Mouse (Mus musculus) hindbrain, embryonic 12.5 days (tissue): ENCODE results near the gene Hnrnpul1. TPM values are rescaled to one million over a fixed set of nuclear protein-coding genes. Genes with fewer than 3 reads are reported as not detected.

Experiments
- ATAC-seq: fragments of 200-750 bp; cut with Nextera tagmentation; 2 replicates; pipeline ENCODE4 v1.8.0; 2017; ENCODE audit warnings: moderate TSS enrichment; ENCODE audit not compliant: low FRiP score
- H3K27ac ChIP-seq: fragments of 300-500 bp; sonication (generic); 2 replicates; pipeline ENCODE4 v1.5.1; 2016; ENCODE audit warnings: mild to moderate bottlenecking
- H3K27me3 ChIP-seq: fragments of 300-500 bp; sonication (generic); 2 replicates; pipeline ENCODE4 v1.6.1; 2016; ENCODE audit warnings: mild to moderate bottlenecking
- H3K36me3 ChIP-seq: fragments of 300-500 bp; sonication (generic); 2 replicates; pipeline ENCODE4 v1.6.1; 2016; ENCODE audit warnings: mild to moderate bottlenecking
- H3K4me1 ChIP-seq: fragments of 300-500 bp; sonication (generic); 2 replicates; pipeline ENCODE4 v1.6.1; 2016
- H3K4me2 ChIP-seq: fragments of 300-500 bp; sonication (generic); replicated peaks from 2 replicates; pipeline ENCODE4 v1.6.1; 2016; ENCODE audit warnings: mild to moderate bottlenecking
- H3K4me3 ChIP-seq: fragments of 300-500 bp; sonication (generic); 2 replicates; pipeline ENCODE4 v1.5.1; 2016; ENCODE audit warnings: mild to moderate bottlenecking
- H3K9ac ChIP-seq: fragments of 300-500 bp; sonication (generic); 2 replicates; pipeline ENCODE4 v1.6.1; 2016; ENCODE audit warnings: mild to moderate bottlenecking, moderate library complexity
- H3K9me3 ChIP-seq: fragments of 300-500 bp; sonication (generic); replicated peaks from 2 replicates; pipeline ENCODE4 v1.6.1; 2016; ENCODE audit warnings: mild to moderate bottlenecking
- WGBS: fragments of 180-500 bp; shearing (Covaris S2); methylation state at CpG from one replicate; pipeline ENCODE4 v1.1.7; 2016; 5-methylcytosine and 5-hydroxymethylcytosine counted together
- polyA plus RNA-seq: library from polyadenylated mRNA; unstranded; fragments of >200 nt; fragmentation: Nextera tagmentation; extraction: Ambion mirVana; gene quantifications from 2 replicates; pipeline ENCODE4 v1.2.1, GENCODE M21; 2016

Gene Hnrnpul1
- polyA plus RNA-seq, 1 experiment from 2014 or later: 68.6 TPM

DNA sequence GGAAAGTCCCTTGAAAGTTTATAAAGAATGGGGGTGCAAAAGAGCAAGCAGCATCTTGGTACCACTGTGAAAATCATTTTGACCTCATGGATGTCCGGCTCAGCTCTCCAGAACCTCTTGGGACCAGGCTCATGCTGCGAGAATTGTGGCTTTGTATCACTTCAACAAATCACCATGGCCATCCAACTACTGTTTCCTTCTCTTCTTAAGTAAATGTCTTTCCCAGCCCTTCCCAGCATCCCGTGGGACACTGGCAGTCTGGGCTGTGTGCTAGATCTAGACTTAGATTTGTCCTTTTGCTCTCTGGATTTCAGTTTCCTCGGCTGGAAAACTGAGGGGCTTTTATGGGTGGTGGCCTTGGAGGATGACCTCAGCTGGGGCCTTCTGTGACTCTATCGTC lies 13.7 kb upstream of the Hnrnpul1 start:
- H3K4me2 ChIP-seq: no peak overlapping the region
- no peak for ATAC-seq
- H3K9ac ChIP-seq: no peak overlapping the region
- WGBS: 88% methylated on average over 5 of the region's 5 CpGs
- H3K4me3 ChIP-seq: no peak overlapping the region
- H3K27ac ChIP-seq: no peak overlapping the region
- H3K27me3 ChIP-seq: no peaks in the 10 kb centered on the region
- H3K4me1 ChIP-seq: no peaks in the 10 kb centered on the region
- H3K36me3 ChIP-seq: peaks cover 22% of the 10 kb centered on the region; the same call in 1 of the 2 replicates
- H3K9me3 ChIP-seq: no peaks in the 10 kb centered on the region

DNA sequence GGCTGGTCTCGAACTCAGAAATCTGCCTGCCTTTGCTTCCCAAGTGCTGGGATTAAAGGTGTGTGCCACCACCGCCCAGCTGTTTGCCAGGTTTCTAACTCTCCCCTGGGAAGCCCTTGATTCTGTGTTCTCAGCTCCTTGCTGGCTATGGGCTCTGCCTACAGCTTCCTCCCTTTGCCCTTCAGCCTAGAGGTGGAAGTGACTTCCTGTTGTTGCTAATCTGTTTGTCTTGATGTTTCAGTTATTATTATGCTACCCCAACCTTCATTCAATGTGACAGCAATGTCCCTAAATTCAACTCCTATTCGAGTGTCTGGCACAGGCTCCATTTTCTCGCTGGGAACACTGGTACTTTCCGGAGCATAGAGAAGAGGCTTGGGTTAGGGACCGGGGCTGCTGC lies 11.6 kb upstream of the Hnrnpul1 start:
- no peaks in the 10 kb centered on the region for H3K4me1 ChIP-seq
- H3K4me3 ChIP-seq: no peak overlapping the region
- no peak overlapping the region for H3K4me2 ChIP-seq
- H3K9me3 ChIP-seq: no peaks in the 10 kb centered on the region
- 90% methylated on average over 6 of the region's 6 CpGs for WGBS
- H3K27ac ChIP-seq: no peak overlapping the region
- H3K36me3 ChIP-seq: peaks cover 19% of the 10 kb centered on the region; the same call in 1 of the 2 replicates
- no peaks in the 10 kb centered on the region for H3K27me3 ChIP-seq
- ATAC-seq: no peak
- H3K9ac ChIP-seq: no peak overlapping the region

DNA sequence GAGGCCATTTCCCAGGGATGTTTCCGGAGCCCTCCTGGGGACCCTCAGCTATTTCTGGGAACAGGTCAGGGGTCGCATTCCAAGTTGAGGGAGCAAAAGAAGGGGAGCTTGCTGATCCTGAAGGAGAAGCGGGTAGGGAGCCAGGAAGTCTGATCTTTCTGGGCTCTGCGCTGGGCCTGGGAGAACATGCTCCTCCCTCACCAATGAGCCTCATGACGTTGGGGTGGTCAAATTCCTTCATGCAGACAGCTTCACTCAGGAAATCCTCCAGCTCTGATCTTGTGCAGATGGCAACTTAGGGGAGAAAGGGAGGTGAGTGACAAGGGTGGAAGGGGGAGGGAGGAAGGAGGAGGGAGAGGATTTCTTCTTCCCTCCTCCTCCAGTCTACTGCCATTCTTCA lies 9.7 kb upstream of the Hnrnpul1 start:
- Histone ChIP-seq H3K4me2 (no peak overlapping the region), H3K27ac (no peak overlapping the region), H3K9me3 (no peaks in the 10 kb centered on the region), H3K27me3 (no peaks in the 10 kb centered on the region), H3K36me3 (peaks cover 13% of the 10 kb centered on the region; the same call in 1 of the 2 replicates), H3K4me3 (no peak overlapping the region), H3K4me1 (no peaks in the 10 kb centered on the region), H3K9ac (no peak overlapping the region)
- 54% methylated on average over 5 of the region's 5 CpGs for WGBS
- no peak for ATAC-seq

DNA sequence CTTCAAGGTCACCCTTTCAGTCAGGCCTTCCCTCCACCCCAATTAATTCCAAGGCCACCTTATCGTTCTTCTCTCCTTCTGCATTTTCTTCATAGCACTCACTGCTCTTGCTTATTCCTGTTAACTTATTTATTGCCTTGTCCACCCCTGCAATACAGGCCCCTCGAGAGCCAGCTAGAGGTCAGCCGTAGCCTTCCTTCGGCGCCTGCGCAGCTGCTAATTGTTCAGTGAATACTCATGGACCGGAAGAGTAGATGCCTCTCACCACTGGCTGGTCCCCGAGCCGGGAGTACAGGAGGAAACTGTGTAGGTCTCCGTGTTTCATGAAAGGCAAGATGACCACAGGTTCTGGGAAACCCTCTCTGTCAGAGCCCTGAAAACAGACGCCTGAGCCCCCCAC lies 9.1 kb upstream of the Hnrnpul1 start:
- ATAC-seq: no peak; the same call in 1 of the 2 replicates
- Histone ChIP-seq H3K9me3 (no peaks in the 10 kb centered on the region), H3K27ac (no peak overlapping the region), H3K4me1 (no peaks in the 10 kb centered on the region), H3K9ac (no peak overlapping the region), H3K4me3 (no peak overlapping the region), H3K27me3 (no peaks in the 10 kb centered on the region), H3K4me2 (no peak overlapping the region), H3K36me3 (peaks cover 13% of the 10 kb centered on the region; the same call in 1 of the 2 replicates)
- 67% methylated on average over 11 of the region's 11 CpGs for WGBS

DNA sequence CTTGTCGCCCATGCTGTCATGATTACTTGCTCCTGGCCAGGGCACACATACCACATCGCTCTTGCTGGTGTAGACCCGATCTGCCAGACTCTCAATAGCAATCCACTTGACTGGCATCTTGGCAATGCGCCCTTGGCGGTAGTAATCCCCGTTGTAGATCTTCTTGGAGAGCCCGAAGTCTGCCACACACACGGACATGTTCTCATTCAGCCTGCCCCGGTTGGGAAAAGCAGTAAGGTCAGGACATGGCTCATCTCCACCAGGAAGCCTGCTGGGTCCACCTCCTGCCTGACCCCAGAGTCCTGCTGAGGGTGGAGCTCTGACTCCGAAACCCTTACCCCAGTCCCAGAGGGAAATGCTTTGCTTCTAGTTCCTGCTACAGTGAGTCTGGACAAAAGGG lies 6.8 kb upstream of the Hnrnpul1 start:
- H3K4me2 ChIP-seq: no peak overlapping the region
- H3K27me3 ChIP-seq: no peaks in the 10 kb centered on the region
- no peak for ATAC-seq
- H3K36me3 ChIP-seq: 0 out of 2 replicates have a peak, but pooled peaks cover 5% of the 10 kb centered on the region
- no peaks in the 10 kb centered on the region for H3K4me1 ChIP-seq
- H3K4me3 ChIP-seq: no peak overlapping the region
- H3K9ac ChIP-seq: no peak overlapping the region
- 86% methylated on average over 10 of the region's 10 CpGs for WGBS
- H3K9me3 ChIP-seq: no peaks in the 10 kb centered on the region
- H3K27ac ChIP-seq: no peak overlapping the region

DNA sequence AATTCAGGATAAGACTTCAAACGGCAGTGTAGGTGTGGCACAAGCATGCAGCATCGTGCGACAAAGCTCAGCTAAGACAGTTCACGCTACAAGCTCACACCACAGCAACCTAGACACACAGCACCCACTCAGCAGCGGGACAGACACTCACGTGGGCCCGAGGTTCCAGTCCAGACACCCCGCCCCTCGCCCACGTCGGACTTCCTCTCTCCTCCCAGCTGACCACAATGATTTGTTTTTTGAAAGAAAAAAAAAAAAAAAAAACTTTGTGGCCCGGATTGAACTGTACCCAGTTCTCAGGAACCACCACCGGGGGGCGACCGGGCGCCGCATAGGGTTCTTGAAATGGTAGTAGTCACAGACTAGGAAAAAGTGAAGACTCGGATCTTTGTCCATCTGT lies 1.5 kb upstream of the Hnrnpul1 start:
- H3K4me1 ChIP-seq: peaks cover 19% of the 10 kb centered on the region
- peak; percentile 41 for ATAC-seq
- WGBS: under 1% methylated on average over 18 of the region's 18 CpGs

DNA sequence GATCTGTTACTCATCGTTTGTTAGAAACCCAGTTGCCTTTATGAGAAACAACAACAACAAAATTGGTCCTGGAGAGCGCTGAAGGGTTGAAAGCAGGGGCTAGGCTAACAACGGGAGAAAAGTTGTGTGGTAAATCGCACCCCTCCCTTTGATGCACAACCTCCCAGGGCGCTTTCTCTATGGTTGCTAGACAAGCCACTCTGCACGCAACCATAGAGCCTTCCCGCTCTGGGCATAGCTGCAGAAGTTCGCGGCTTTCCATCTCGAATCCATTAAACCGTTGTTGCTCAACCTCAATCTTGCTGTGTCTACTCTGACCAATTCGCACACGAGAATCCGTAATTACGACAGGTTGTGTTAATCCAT lies 894 bp upstream of the Hnrnpul1 start:
- under 1% methylated on average over 15 of the region's 15 CpGs for WGBS
- H3K27me3 ChIP-seq: no peaks in the 10 kb centered on the region
- H3K4me3 ChIP-seq: peak overlapping the region; percentile 96
- peak overlapping the region; percentile 58 for H3K9ac ChIP-seq
- H3K9me3 ChIP-seq: no peaks in the 10 kb centered on the region
- peaks cover 19% of the 10 kb centered on the region for H3K4me1 ChIP-seq
- peak; percentile 57 for ATAC-seq
- H3K27ac ChIP-seq: peak overlapping the region; percentile 99
- peaks cover 14% of the 10 kb centered on the region for H3K36me3 ChIP-seq
- H3K4me2 ChIP-seq: peak overlapping the region; percentile 95

More for the DNA sequence above, 1.5 kb upstream of the Hnrnpul1 start:
- Histone ChIP-seq H3K4me2 (peak overlapping the region; percentile 95), H3K36me3 (peaks cover 8% of the 10 kb centered on the region; the same call in 1 of the 2 replicates), H3K27me3 (no peaks in the 10 kb centered on the region), H3K9me3 (no peaks in the 10 kb centered on the region), H3K9ac (peak overlapping the region; percentile 58), H3K4me3 (peak overlapping the region; percentile 96), H3K27ac (peak overlapping the region; percentile 99)

DNA sequence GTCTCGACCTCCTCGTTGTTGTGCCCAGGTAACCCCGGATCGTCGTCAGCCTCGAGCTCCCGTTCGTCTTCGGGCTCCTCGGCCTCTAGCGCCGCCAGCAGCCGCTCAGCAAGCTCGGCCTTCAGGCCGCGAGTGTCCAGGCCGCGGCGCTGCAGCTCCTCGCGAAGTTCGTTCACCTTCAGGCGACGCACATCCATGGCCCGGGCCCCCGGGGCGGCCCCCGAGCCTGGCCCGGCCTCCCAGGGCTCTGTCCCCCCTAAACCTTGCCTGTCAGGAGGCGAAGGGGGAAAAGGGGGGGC lies 169 bp downstream of the Hnrnpul1 start:
- no peaks in the 10 kb centered on the region for H3K27me3 ChIP-seq
- no peak for ATAC-seq
- peaks cover 19% of the 10 kb centered on the region for H3K4me1 ChIP-seq
- H3K4me3 ChIP-seq: peak overlapping the region; percentile 96
- WGBS: under 1% methylated on average over 30 of the region's 30 CpGs
- H3K9me3 ChIP-seq: no peaks in the 10 kb centered on the region
- H3K9ac ChIP-seq: peak overlapping the region; percentile 97
- peak overlapping the region; percentile 99 for H3K27ac ChIP-seq
- H3K4me2 ChIP-seq: peak overlapping the region; percentile 95
- H3K36me3 ChIP-seq: peaks cover 22% of the 10 kb centered on the region

DNA sequence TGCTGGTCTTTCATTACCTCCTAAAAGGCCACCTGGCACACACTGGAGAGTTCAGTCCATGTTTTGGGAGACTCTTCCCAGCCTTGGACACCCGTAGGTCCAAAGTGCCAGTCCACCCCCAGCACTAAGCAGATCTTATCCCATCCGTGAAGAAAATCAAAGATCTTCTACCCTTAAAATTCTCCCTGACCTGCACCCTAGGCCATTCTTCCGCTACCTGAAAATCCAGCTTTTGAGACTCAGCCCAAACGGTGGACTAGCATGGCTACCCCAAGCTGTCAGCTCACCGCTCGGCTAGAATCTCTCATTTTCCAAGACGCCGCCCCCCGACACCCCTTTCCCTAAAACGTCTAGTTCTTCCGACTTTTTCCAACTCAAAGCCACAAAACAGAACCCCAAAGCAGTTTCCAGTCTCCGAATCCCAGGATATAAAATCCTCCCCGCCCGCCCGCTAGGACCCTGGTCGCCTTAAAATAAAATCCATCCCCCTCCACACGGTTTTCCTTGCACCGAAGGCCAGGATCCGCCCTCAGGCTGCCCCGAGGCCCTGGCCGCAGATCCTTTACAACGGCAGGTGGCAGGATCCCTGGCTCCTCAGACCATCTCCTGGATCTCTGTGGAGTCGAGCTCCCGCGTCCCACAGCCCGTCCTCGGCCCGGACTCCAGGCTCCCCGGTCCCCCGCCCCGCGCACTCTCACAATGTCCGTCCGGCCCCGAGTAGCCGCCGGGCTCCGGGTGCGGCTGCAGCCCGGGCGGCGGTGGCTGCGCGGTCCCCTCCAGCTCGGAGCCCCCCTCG lies 716 bp downstream of the Hnrnpul1 start:
- H3K4me2 ChIP-seq: peak overlapping the region; percentile 95
- H3K9ac ChIP-seq: peak overlapping the region; percentile 97
- H3K4me1 ChIP-seq: peaks cover 19% of the 10 kb centered on the region
- WGBS: 1% methylated on average over 46 of the region's 46 CpGs
- ATAC-seq: peak; percentile 29
- peak overlapping the region; percentile 96 for H3K4me3 ChIP-seq
- peak overlapping the region; percentile 99 for H3K27ac ChIP-seq
- no peaks in the 10 kb centered on the region for H3K27me3 ChIP-seq
- H3K36me3 ChIP-seq: peaks cover 28% of the 10 kb centered on the region
- H3K9me3 ChIP-seq: no peaks in the 10 kb centered on the region

DNA sequence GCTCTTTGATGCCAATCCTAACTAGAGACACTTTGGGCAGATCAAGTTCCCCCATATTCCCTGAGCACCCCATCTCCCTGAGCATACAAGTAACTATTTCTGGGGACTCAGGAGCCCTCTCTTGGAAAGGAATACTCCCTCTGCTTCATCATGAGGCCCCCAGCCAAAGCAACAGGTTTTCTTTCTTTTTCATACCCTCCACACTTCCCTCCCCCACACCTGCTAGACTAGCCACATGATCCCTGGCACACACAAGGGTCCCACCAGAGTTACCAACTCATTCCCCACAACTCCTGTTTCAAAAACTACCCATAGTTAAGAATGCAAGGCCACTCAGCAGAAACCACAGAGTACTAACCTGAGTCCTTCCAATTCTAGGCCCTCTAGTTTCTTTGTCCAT lies 1.5 kb downstream of the Hnrnpul1 start:
- Histone ChIP-seq H3K4me2 (peak overlapping the region; percentile 95), H3K4me1 (peaks cover 19% of the 10 kb centered on the region), H3K27me3 (no peaks in the 10 kb centered on the region), H3K27ac (no peak overlapping the region), H3K9ac (peak overlapping the region; percentile 97), H3K4me3 (peak overlapping the region; percentile 96), H3K36me3 (peaks cover 33% of the 10 kb centered on the region), H3K9me3 (no peaks in the 10 kb centered on the region)
- no peak for ATAC-seq

DNA sequence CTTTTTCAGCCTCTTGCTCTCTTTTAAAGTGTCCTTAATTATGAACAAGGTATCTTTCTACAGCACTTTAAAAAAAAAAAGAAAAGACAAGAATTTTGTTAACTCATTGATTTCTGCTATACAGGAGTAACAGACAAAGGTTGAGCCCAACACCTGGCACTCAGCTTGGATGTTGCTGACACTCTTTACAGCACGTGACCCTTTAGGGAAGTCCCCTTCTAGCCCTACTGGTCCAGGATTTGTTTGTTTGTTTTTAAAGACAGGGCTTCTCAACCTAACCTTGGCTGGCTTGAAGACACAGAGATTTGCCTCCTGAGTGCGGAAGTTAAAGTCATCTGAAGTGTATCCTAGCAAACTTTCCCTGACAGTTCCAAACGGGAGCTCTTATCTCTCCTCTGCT lies 7.7 kb downstream of the Hnrnpul1 start:
- no peak for ATAC-seq
- Histone ChIP-seq H3K9ac (no peak overlapping the region), H3K4me1 (peaks cover 1% of the 10 kb centered on the region), H3K36me3 (peaks cover 93% of the 10 kb centered on the region), H3K27ac (no peak overlapping the region), H3K4me2 (no peak overlapping the region), H3K4me3 (no peak overlapping the region), H3K9me3 (no peaks in the 10 kb centered on the region), H3K27me3 (no peaks in the 10 kb centered on the region)
- 84% methylated on average over 3 of the region's 3 CpGs for WGBS

DNA sequence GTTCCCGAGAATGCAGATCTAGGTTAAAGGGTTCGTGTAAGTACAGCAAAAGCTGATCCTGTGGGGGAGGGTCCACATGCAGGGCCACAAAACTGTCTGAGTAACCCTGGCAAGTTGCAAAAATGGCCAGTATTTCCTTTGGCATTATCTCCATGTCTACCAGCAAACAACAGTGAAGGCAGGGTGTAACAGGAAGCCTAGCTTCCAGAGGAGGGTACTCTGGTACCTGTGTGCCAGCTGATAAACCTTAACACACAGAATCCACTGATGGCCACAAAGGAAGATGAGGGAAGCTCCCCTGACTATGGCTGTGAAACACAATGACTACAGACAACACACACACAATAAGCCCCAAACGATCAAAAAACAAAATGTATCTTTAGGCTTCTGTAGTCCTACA lies 16.3 kb downstream of the Hnrnpul1 start:
- H3K4me1 ChIP-seq: no peaks in the 10 kb centered on the region
- peaks cover 94% of the 10 kb centered on the region for H3K36me3 ChIP-seq
- H3K9me3 ChIP-seq: no peaks in the 10 kb centered on the region
- no peaks in the 10 kb centered on the region for H3K27me3 ChIP-seq
- H3K4me3 ChIP-seq: no peak overlapping the region
- H3K9ac ChIP-seq: no peak overlapping the region
- H3K4me2 ChIP-seq: no peak overlapping the region
- 94% methylated on average over 3 of the region's 3 CpGs for WGBS
- H3K27ac ChIP-seq: no peak overlapping the region
- no peak for ATAC-seq

DNA sequence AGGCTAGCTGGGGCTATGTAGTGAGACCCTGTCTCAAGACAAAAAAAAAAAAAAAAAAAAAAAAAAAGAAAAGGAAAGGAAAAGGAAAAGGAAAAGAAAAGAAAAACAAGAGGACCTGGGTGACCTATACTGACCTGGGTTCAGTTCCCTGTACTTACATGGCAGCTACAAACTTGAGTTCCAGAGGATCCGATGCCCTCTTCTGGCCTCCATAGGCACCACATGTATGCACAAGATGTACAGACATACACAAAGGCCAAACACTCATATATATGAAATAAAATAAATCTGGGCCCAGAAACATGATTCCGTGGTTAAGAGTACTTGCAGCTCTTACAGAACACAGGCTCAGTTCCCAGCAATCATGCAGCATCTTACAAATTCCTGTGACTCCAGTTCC lies 17.6 kb downstream of the Hnrnpul1 start:
- H3K9ac ChIP-seq: no peak overlapping the region
- no peak for ATAC-seq
- no peaks in the 10 kb centered on the region for H3K4me1 ChIP-seq
- no peak overlapping the region for H3K4me2 ChIP-seq
- H3K27ac ChIP-seq: no peak overlapping the region
- 95% methylated on average over 2 of the region's 2 CpGs for WGBS
- peaks cover 94% of the 10 kb centered on the region for H3K36me3 ChIP-seq
- H3K9me3 ChIP-seq: no peaks in the 10 kb centered on the region
- no peaks in the 10 kb centered on the region for H3K27me3 ChIP-seq
- H3K4me3 ChIP-seq: no peak overlapping the region
